Mouse (Mus musculus): ENCODE measurements around the gene Hey2. TPM values are rescaled to one million over a fixed set of nuclear protein-coding genes. Genes with fewer than 3 reads are reported as not detected.
A peak's percentile ranks its signal among the peaks of the same experiment; 100 is the strongest.

Gene Hey2
- polyA plus RNA-seq, 1 experiment from 2014 or later = 6.7 TPM

GRCm38 (mm10) chr10:30810247-30810966, 32.2 kb downstream of the Hey2 start:
- H3K9me3 ChIP-seq (replicated peaks) = no peaks in the 10 kb centered on the region
- H3K36me3 ChIP-seq = no peaks in the 10 kb centered on the region
- peak overlapping the region; percentile 37 for H3K4me3 ChIP-seq
- WGBS = 45% methylated on average over 9 of the region's 9 CpGs
- H3K27me3 ChIP-seq = no peaks in the 10 kb centered on the region
- peak overlapping the region; percentile 45 for H3K4me2 ChIP-seq (replicated peaks)
- no peak overlapping the region for H3K9ac ChIP-seq
- ATAC-seq (ENCODE audit: low FRiP score) = peak; percentile 76
- no peaks in the 10 kb centered on the region for H3K4me1 ChIP-seq
- no peak overlapping the region; the same call in 1 of the 2 replicates for H3K27ac ChIP-seq

DNA sequence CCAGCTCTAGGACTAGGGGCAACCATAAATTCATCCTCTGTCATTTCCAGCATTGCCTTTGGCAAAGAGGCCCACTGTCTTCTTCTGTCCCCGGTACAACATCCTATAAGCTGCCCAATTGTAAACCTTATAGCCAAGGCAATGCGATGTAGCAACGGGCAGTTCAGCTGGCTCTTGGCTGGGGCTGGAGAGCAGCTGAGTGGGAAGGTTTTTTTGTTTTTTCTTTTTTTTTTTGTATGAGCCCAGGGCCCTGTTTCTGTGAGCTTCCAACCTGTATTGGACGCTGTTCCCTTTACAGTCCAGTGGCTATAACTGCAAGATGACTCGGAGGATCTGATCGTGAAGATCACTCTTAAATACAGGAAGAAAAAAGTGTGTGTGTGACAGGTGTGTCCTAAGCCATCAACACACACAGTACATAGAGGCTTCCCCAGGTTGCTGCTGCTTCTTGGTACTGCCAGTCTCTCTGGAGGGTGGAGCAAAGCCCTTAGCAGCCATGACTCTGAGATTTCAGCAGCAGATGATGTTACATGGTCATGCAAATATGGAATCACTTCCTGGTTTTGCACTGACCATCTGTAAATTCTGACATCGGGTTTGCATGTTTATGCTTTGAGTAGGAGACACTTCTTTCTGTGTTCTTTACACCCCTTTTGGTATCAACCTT, 38.9 kb downstream of the Hey2 start:
- no peaks in the 10 kb centered on the region for H3K9me3 ChIP-seq (replicated peaks)
- peak overlapping the region; percentile 70 for H3K4me3 ChIP-seq
- H3K9ac ChIP-seq = peak overlapping the region; percentile 77
- H3K27me3 ChIP-seq = no peaks in the 10 kb centered on the region
- peak overlapping the region; percentile 52 for H3K4me2 ChIP-seq (replicated peaks)
- H3K27ac ChIP-seq = peak overlapping the region; percentile 94
- H3K36me3 ChIP-seq = no peaks in the 10 kb centered on the region
- WGBS = 44% methylated on average over 7 of the region's 7 CpGs
- H3K4me1 ChIP-seq = 0 out of 2 replicates have a peak, but pooled peaks cover 2% of the 10 kb centered on the region
- peak; percentile 18 for ATAC-seq (ENCODE audit: low FRiP score)

- WGBS = under 1% methylated on average over 70 of the region's 89 CpGs
- 0 out of 2 replicates have a peak, but pooled peaks cover 2% of the 10 kb centered on the region for H3K4me1 ChIP-seq
- peak within 1 kb of the TSS; percentile 77 for H3K9ac ChIP-seq
- ATAC-seq (ENCODE audit: low FRiP score) = peak; percentile 95
- no peaks in the 10 kb centered on the region for H3K27me3 ChIP-seq
- H3K36me3 ChIP-seq = no peaks in the 10 kb centered on the region
- H3K4me2 ChIP-seq (replicated peaks) = peak within 1 kb of the TSS; percentile 52
- no peaks in the 10 kb centered on the region for H3K9me3 ChIP-seq (replicated peaks)
- H3K4me3 ChIP-seq = peak within 1 kb of the TSS; percentile 70
- H3K27ac ChIP-seq = peak within 1 kb of the TSS; percentile 94
These were observed 39.7 kb downstream of the Hey2 start, which contains the start of gene Ncoa7 for GRCm38 (mm10) chr10:30802681-30803586. TSS of gene Ncoa7 (minus strand) at chr10:30803326.

GRCm38 (mm10) chr10:30802033-30802432, 40.6 kb downstream of the Hey2 start:
- ATAC-seq (ENCODE audit: low FRiP score) = peak; percentile 20; the same call in 1 of the 2 replicates
- Histone ChIP-seq H3K9me3 (replicated peaks) (no peaks in the 10 kb centered on the region), H3K4me1 (0 out of 2 replicates have a peak, but pooled peaks cover 2% of the 10 kb centered on the region), H3K9ac (peak overlapping the region; percentile 77), H3K27me3 (no peaks in the 10 kb centered on the region), H3K4me3 (peak overlapping the region; percentile 70), H3K36me3 (no peaks in the 10 kb centered on the region), H3K4me2 (replicated peaks) (peak overlapping the region; percentile 52), H3K27ac (peak overlapping the region; percentile 94; the same call in 1 of the 2 replicates)
- WGBS = 9% methylated on average over 8 of the region's 8 CpGs

DNA sequence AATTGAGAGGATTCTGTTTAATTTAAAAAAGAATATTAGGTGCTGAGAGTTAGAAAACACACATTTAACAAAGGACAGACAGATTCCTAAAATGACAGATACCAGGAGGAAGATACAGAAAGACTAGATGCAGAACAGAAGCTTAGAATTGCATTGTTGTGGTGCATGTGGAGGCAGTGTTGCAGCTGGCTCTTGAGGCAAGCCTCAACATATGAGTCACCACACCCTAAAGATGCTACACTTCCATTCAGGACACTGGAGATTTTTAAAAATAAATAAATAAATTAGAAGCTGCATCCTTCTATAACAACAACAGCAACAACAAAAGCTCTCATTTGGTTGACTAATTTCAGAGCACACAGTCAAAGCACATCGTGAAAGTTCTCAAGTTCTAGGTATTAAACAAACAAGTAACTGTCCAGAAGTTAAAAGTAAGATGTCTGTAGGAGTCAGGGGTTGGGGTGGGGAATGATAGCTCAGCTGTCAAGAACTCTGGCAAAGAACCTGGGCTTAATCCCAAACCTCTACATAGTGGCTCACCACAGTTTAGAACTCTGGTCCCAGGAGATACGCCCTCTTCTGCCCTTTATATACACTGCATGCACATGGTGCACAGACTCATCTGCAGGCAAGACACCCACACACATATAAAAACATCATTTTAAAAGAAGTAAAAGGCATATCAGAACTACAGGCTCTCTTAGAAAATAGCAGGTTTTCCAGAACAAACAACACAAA, 42.7 kb downstream of the Hey2 start:
- no peak overlapping the region for H3K4me2 ChIP-seq (replicated peaks)
- peaks cover 4% of the 10 kb centered on the region; the same call in 1 of the 2 replicates for H3K36me3 ChIP-seq
- H3K4me3 ChIP-seq = no peak overlapping the region
- no peak overlapping the region for H3K27ac ChIP-seq
- 0 out of 2 replicates have a peak, but pooled peaks cover 2% of the 10 kb centered on the region for H3K4me1 ChIP-seq
- H3K9me3 ChIP-seq (replicated peaks) = 0 out of 2 replicates have a peak, but pooled peaks cover 4% of the 10 kb centered on the region
- no peak overlapping the region for H3K9ac ChIP-seq
- ATAC-seq (ENCODE audit: low FRiP score) = no peak
- H3K27me3 ChIP-seq = no peaks in the 10 kb centered on the region
- 96% methylated on average over 2 of the region's 2 CpGs for WGBS

- Histone ChIP-seq H3K9me3 (replicated peaks) (peaks cover 9% of the 10 kb centered on the region; the same call in 1 of the 2 replicates), H3K4me3 (no peak overlapping the region), H3K4me2 (replicated peaks) (no peak overlapping the region), H3K36me3 (peaks cover 4% of the 10 kb centered on the region; the same call in 1 of the 2 replicates), H3K4me1 (0 out of 2 replicates have a peak, but pooled peaks cover under 1% of the 10 kb centered on the region), H3K9ac (no peak overlapping the region), H3K27me3 (no peaks in the 10 kb centered on the region), H3K27ac (no peak overlapping the region)
- ATAC-seq (ENCODE audit: low FRiP score) = no peak
- WGBS = 82% methylated on average over 5 of the region's 5 CpGs
These were observed 45.9 kb downstream of the Hey2 start for GRCm38 (mm10) chr10:30796469-30797261.

DNA sequence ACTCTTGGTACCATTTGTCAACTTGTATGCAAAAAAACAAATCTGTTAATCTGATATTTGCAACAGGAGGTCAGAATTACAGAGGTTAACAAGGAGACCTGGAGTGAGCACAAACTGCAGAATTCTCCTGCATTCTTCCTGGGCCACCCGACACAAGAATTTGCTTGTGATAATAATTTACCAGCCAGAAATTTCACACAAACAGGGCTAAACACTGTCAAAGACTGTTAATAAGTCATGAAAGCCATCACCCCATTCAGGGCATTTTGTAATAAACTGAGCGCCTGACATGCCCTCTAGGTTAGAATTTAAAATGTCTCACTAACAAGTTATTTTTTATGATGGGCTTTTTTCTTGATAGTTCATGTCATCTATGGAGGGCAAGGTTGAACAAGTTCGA, 51.6 kb downstream of the Hey2 start:
- ATAC-seq (ENCODE audit: low FRiP score) = no peak
- Histone ChIP-seq H3K27ac (no peak overlapping the region), H3K36me3 (peaks cover 4% of the 10 kb centered on the region; the same call in 1 of the 2 replicates), H3K9ac (no peak overlapping the region), H3K4me1 (no peaks in the 10 kb centered on the region), H3K4me2 (replicated peaks) (no peak overlapping the region), H3K4me3 (no peak overlapping the region), H3K9me3 (replicated peaks) (peaks cover 9% of the 10 kb centered on the region; the same call in 1 of the 2 replicates), H3K27me3 (no peaks in the 10 kb centered on the region)
- WGBS = 86% methylated on average over 3 of the region's 3 CpGs

DNA sequence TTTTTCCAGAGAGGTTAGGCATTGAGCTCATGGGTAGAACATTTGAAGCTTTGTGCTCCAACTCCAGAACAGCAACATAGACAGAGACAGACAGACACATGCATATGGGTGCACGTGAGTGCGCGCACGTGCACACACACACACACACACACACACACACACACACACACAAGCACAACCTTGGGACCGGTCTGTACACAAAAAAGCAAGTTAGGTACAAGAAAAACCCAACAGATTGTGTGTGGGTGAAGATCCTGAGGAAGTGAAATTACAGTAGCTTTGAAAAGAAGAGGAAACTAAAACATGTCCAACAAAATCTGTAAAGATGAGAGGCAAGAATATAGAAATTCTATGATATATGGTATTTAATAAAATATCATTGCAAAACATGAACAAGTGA, 53.1 kb downstream of the Hey2 start:
- H3K27me3 ChIP-seq = no peaks in the 10 kb centered on the region
- H3K4me3 ChIP-seq = no peak overlapping the region
- no peaks in the 10 kb centered on the region for H3K4me1 ChIP-seq
- H3K4me2 ChIP-seq (replicated peaks) = no peak overlapping the region
- 96% methylated on average over 5 of the region's 5 CpGs for WGBS
- H3K9me3 ChIP-seq (replicated peaks) = peaks cover 2% of the 10 kb centered on the region; the same call in 1 of the 2 replicates
- H3K36me3 ChIP-seq = no peaks in the 10 kb centered on the region
- H3K27ac ChIP-seq = no peak overlapping the region
- ATAC-seq (ENCODE audit: low FRiP score) = no peak
- H3K9ac ChIP-seq = no peak overlapping the region

DNA sequence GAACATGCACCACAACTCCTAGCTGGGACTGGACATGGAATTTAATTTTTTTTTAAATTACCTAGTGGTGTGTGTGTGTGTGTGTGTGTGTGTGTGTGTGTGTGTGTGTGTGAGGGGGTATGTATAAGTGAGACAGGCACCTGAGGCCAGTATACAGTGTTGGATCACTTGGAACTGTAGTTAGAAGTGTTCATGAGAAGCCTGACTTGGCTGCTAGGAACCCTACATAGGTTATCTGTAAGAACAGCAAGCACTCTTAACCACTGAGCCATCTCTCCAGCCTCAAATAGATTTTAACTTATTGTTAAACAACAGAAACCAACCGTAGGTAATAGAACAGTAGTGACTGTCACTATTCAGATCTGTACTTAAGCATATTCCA, 54.3 kb downstream of the Hey2 start:
- H3K27ac ChIP-seq = no peak overlapping the region
- no peak overlapping the region for H3K9ac ChIP-seq
- H3K27me3 ChIP-seq = no peaks in the 10 kb centered on the region
- ATAC-seq (ENCODE audit: low FRiP score) = no peak
- H3K4me1 ChIP-seq = no peaks in the 10 kb centered on the region
- no peak overlapping the region for H3K4me3 ChIP-seq
- H3K9me3 ChIP-seq (replicated peaks) = no peaks in the 10 kb centered on the region; the same call in 1 of the 2 replicates
- WGBS = 88% methylated on average over 1 of the region's 1 CpGs
- H3K36me3 ChIP-seq = no peaks in the 10 kb centered on the region
- no peak overlapping the region for H3K4me2 ChIP-seq (replicated peaks)

DNA sequence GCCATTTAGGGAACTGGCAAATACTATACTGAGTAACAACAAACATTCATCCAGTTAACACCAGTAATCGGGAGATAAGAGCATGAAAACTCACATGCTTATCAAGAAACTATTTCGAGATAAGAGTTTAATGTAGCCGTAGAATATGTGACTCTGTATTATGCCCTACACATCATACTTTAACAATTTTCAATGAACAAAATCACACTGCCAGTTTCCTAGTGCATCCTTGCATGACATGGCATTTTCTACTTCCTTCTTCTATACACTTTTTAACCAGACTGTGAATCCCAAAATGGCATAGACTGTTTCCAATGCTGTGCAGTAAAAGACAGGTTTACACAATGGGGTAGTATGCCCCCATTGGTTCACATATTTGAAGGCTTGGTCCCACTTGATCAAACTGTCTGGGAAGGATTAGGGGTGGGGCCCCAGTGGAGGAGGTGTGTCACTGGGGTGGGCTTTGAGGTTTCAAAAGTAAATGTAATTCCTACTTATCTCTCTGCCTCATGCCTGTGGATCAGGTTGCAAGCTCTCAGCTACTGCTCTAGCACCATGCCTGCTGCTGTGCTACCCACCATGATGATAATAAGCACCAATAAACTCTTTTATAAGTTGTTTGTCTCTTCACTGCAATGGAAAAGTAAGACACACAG, 54.8 kb downstream of the Hey2 start:
- 94% methylated on average over 3 of the region's 3 CpGs for WGBS
- Histone ChIP-seq H3K9ac (no peak overlapping the region), H3K4me3 (no peak overlapping the region), H3K4me1 (no peaks in the 10 kb centered on the region), H3K9me3 (replicated peaks) (no peaks in the 10 kb centered on the region), H3K4me2 (replicated peaks) (no peak overlapping the region), H3K27me3 (no peaks in the 10 kb centered on the region), H3K27ac (no peak overlapping the region), H3K36me3 (no peaks in the 10 kb centered on the region)
- no peak for ATAC-seq (ENCODE audit: low FRiP score)

Data from hindbrain, embryonic 12.5 days (tissue).